Mouse (Mus musculus) neural tube, embryonic 13.5 days (tissue): ENCODE data around the gene Kcnj8. TPM values are rescaled to one million over a fixed set of nuclear protein-coding genes. Genes with fewer than 3 reads are reported as not detected.

Source experiments
- ATAC-seq: fragments of 200-750 bp; cut with Nextera tagmentation; 2 replicates; pipeline ENCODE4 v1.8.0; 2017; ENCODE audit warnings: low read depth, mild to moderate bottlenecking, moderate TSS enrichment, moderate library complexity
- H3K27ac ChIP-seq: fragments of 300-500 bp; sonication (generic); replicated peaks from 2 replicates; pipeline ENCODE4 v1.5.1; 2015; ENCODE audit warnings: moderate library complexity, mild to moderate bottlenecking, inconsistent platforms
- H3K27me3 ChIP-seq: fragments of 300-500 bp; sonication (generic); 2 replicates; pipeline ENCODE4 v1.6.1; 2015; ENCODE audit warnings: mild to moderate bottlenecking, inconsistent platforms
- H3K36me3 ChIP-seq: fragments of 300-500 bp; sonication (generic); 2 replicates; pipeline ENCODE4 v1.6.1; 2015; ENCODE audit warnings: mild to moderate bottlenecking, inconsistent platforms
- H3K4me1 ChIP-seq: fragments of 300-500 bp; sonication (generic); replicated peaks from 2 replicates; pipeline ENCODE4 v1.6.1; 2015; ENCODE audit warnings: inconsistent platforms
- H3K4me2 ChIP-seq: fragments of 300-500 bp; sonication (generic); 2 replicates; pipeline ENCODE4 v1.6.1; 2015; ENCODE audit warnings: inconsistent platforms, mild to moderate bottlenecking, moderate library complexity
- H3K4me3 ChIP-seq: fragments of 300-500 bp; sonication (generic); 2 replicates; pipeline ENCODE4 v1.5.1; 2015; ENCODE audit warnings: mild to moderate bottlenecking, inconsistent platforms
- H3K9ac ChIP-seq: fragments of 300-500 bp; sonication (generic); 2 replicates; pipeline ENCODE4 v1.6.1; 2015; ENCODE audit warnings: moderate library complexity, mild to moderate bottlenecking, inconsistent platforms
- H3K9me3 ChIP-seq: fragments of 300-500 bp; sonication (generic); 2 replicates; pipeline ENCODE4 v1.6.1; 2016; ENCODE audit warnings: inconsistent platforms
- WGBS: fragments of 180-500 bp; shearing (Covaris S2); methylation state at CpG from one replicate; pipeline ENCODE4 v1.1.7; 2015; 5-methylcytosine and 5-hydroxymethylcytosine counted together
- polyA plus RNA-seq: library from polyadenylated mRNA; unstranded; fragments of >200 nt; fragmentation: Nextera tagmentation; extraction: Ambion mirVana; gene quantifications from 2 replicates; pipeline ENCODE4 v1.2.1, GENCODE M21; 2015

Kcnj8 gene
- polyA plus RNA-seq, 1 experiment from 2014 or later, result 9.9 TPM

DNA sequence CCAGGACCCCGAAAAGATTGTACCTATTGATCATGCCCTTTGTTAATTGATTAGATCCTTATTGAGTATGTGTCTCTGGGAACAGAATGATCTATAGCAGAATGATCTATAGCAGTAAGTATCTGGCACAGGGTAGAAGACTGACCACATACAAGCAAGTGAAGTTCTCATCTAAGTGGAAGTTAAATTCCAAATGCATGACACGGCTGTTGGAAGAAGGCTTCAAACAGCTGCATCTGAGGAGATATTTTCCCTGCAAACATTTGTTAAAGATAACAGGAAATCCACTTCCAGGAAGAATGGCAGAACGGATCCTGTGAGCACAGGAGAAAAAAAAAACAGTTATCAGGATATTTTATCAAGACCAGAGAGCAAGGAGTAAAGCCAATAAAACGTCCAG, 27.8 kb downstream of the Kcnj8 start:
- Histone ChIP-seq H3K27ac (no peak overlapping the region), H3K27me3 (no peaks in the 10 kb centered on the region), H3K4me1 (0 out of 2 replicates have a peak, but pooled peaks cover 5% of the 10 kb centered on the region), H3K9ac (no peak overlapping the region), H3K4me2 (no peak overlapping the region), H3K36me3 (no peaks in the 10 kb centered on the region), H3K9me3 (no peaks in the 10 kb centered on the region), H3K4me3 (no peak overlapping the region)
- ATAC-seq, result no peak
- 78% methylated on average over 4 of the region's 4 CpGs for WGBS

GRCm38 (mm10) chr6:142542800-142543175, 28.6 kb downstream of the Kcnj8 start:
- H3K27ac ChIP-seq, result no peak overlapping the region
- H3K4me2 ChIP-seq, result no peak overlapping the region
- H3K9me3 ChIP-seq, result no peaks in the 10 kb centered on the region
- no peaks in the 10 kb centered on the region for H3K36me3 ChIP-seq
- H3K27me3 ChIP-seq, result no peaks in the 10 kb centered on the region
- 0 out of 2 replicates have a peak, but pooled peaks cover 5% of the 10 kb centered on the region for H3K4me1 ChIP-seq
- no peak overlapping the region for H3K9ac ChIP-seq
- 89% methylated on average over 6 of the region's 6 CpGs for WGBS
- ATAC-seq, result no peak
- no peak overlapping the region for H3K4me3 ChIP-seq

- no peak overlapping the region for H3K4me3 ChIP-seq
- WGBS, result 77% methylated on average over 8 of the region's 8 CpGs
- H3K4me1 ChIP-seq, result 0 out of 2 replicates have a peak, but pooled peaks cover 5% of the 10 kb centered on the region
- no peak overlapping the region for H3K9ac ChIP-seq
- no peak for ATAC-seq
- no peak overlapping the region for H3K27ac ChIP-seq
- no peaks in the 10 kb centered on the region for H3K36me3 ChIP-seq
- no peaks in the 10 kb centered on the region for H3K9me3 ChIP-seq
- H3K4me2 ChIP-seq, result no peak overlapping the region
- H3K27me3 ChIP-seq, result no peaks in the 10 kb centered on the region
Observed at GRCm38 (mm10) chr6:142542082-142542799, 29.2 kb downstream of the Kcnj8 start.

DNA sequence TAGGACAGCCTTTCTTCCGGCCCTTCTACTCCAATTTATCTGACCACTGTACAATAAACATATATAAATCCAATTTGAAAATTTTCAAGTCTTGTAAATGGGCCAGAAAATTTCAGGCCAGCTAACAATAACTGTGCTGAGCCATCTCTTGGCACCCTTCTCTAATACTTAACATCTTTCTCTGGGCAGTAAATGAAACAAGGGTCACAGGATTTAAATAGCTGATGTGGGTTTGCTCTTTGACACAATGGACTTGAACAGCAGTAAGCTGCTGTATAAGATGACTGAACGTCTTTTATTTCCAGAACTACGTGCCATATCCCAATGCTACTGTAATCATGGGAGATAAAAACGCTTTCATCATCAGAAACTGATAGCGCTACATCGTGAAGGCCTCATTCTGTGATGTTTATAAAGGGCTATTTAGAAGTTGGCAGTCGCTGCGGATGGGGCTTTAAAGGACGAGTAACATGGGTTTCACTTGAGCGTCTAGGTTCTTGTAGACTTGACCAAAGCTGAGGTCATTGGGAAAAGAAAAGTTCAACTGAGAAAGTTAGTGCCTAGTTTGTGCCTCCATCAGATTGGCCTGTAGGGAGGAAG, 30.8 kb downstream of the Kcnj8 start:
- Histone ChIP-seq H3K27ac (no peak overlapping the region), H3K9ac (no peak overlapping the region), H3K4me1 (0 out of 2 replicates have a peak, but pooled peaks cover 5% of the 10 kb centered on the region), H3K9me3 (no peaks in the 10 kb centered on the region), H3K4me3 (no peak overlapping the region), H3K27me3 (no peaks in the 10 kb centered on the region), H3K36me3 (no peaks in the 10 kb centered on the region), H3K4me2 (no peak overlapping the region)
- ATAC-seq, result no peak
- 87% methylated on average over 10 of the region's 10 CpGs for WGBS

DNA sequence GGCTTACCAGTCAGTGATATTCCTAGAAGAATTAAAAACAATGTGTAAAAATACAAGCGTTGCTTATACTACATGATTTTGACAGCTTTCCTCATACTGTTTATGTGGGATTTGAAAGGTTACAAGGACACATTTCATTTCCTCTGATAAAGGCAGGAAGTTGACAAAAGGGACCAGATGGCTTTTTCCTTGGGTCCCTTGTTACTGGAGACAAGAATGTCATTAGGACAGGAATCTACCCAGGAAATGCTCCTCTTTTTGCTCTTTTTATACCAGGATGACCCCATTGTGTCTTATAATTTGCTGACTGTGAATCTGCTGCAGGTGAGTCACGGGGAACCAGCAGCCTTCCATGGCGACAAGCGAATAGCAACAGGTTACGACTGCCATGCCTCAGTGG, 31.3 kb downstream of the Kcnj8 start:
- Histone ChIP-seq H3K4me1 (0 out of 2 replicates have a peak, but pooled peaks cover 3% of the 10 kb centered on the region), H3K4me3 (no peak overlapping the region), H3K27ac (no peak overlapping the region), H3K9me3 (no peaks in the 10 kb centered on the region), H3K4me2 (no peak overlapping the region), H3K9ac (no peak overlapping the region), H3K36me3 (no peaks in the 10 kb centered on the region), H3K27me3 (no peaks in the 10 kb centered on the region)
- 87% methylated on average over 5 of the region's 5 CpGs for WGBS
- no peak for ATAC-seq

DNA sequence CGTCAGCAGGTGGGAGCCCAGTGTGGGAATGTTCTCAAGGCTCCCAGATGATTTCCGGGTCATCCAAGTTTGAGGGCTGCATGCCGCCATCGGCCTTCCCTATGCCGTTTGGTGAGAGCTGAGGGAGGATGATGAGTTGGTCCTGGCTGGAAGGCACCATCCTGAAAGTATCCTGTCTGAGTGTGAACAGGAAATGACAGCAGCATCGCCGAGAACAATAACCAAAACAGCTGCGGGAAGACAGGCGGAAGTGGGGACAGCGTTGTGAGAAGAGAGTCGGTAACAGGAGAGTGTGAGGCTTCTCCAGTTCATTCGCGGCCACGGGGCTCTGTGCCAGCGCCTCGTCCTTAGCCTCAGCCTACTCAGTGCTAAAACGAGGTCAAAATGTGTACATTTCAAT, 32.9 kb downstream of the Kcnj8 start:
- H3K9me3 ChIP-seq, result no peaks in the 10 kb centered on the region
- no peak overlapping the region for H3K9ac ChIP-seq
- no peak overlapping the region for H3K27ac ChIP-seq
- no peaks in the 10 kb centered on the region for H3K36me3 ChIP-seq
- no peaks in the 10 kb centered on the region for H3K27me3 ChIP-seq
- no peak overlapping the region for H3K4me3 ChIP-seq
- H3K4me1 ChIP-seq, result no peaks in the 10 kb centered on the region
- WGBS, result 86% methylated on average over 17 of the region's 17 CpGs
- no peak for ATAC-seq
- no peak overlapping the region for H3K4me2 ChIP-seq

DNA sequence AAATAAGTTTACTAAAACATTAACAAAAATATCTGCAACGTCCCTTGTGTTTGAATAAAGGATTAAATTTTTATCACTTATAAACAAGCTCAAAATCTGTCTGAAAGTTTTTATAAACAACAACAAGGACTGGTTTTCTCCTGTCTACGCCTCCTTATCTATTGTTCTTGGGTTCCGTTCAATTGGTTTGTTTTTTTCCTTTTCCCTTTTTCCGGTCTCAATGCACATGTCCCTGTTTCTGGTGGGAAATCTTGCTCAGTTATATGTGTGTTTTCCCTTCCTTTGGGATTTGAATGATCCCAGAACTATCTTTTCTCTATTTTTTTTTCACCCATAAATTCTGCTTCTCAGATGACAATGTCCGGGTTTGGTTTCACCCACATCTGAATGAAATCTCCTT, 38.0 kb downstream of the Kcnj8 start:
- H3K27ac ChIP-seq, result no peak overlapping the region
- H3K9me3 ChIP-seq, result no peaks in the 10 kb centered on the region
- H3K9ac ChIP-seq, result no peak overlapping the region
- H3K36me3 ChIP-seq, result no peaks in the 10 kb centered on the region
- no peaks in the 10 kb centered on the region for H3K27me3 ChIP-seq
- no peaks in the 10 kb centered on the region for H3K4me1 ChIP-seq
- no peak overlapping the region for H3K4me2 ChIP-seq
- no peak overlapping the region for H3K4me3 ChIP-seq
- no peak for ATAC-seq
- 79% methylated on average over 5 of the region's 5 CpGs for WGBS

- 95% methylated on average over 2 of the region's 2 CpGs for WGBS
- H3K9ac ChIP-seq, result no peak overlapping the region
- H3K27me3 ChIP-seq, result no peaks in the 10 kb centered on the region
- no peaks in the 10 kb centered on the region for H3K36me3 ChIP-seq
- no peaks in the 10 kb centered on the region for H3K9me3 ChIP-seq
- H3K27ac ChIP-seq, result no peak overlapping the region
- ATAC-seq, result no peak
- no peak overlapping the region for H3K4me2 ChIP-seq
- no peaks in the 10 kb centered on the region for H3K4me1 ChIP-seq
- H3K4me3 ChIP-seq, result no peak overlapping the region
Observed at GRCm38 (mm10) chr6:142532686-142533085, 38.7 kb downstream of the Kcnj8 start.

- no peak for ATAC-seq
- Histone ChIP-seq H3K27me3 (no peaks in the 10 kb centered on the region), H3K9me3 (no peaks in the 10 kb centered on the region), H3K4me1 (no peaks in the 10 kb centered on the region), H3K9ac (no peak overlapping the region), H3K4me2 (no peak overlapping the region), H3K27ac (no peak overlapping the region), H3K36me3 (no peaks in the 10 kb centered on the region), H3K4me3 (no peak overlapping the region)
- WGBS, result 95% methylated on average over 17 of the region's 17 CpGs
Observed at GRCm38 (mm10) chr6:142532141-142532540, 39.3 kb downstream of the Kcnj8 start.

- WGBS, result 68% methylated on average over 5 of the region's 5 CpGs
- no peak overlapping the region for H3K27ac ChIP-seq
- no peaks in the 10 kb centered on the region for H3K36me3 ChIP-seq
- no peaks in the 10 kb centered on the region for H3K9me3 ChIP-seq
- H3K4me3 ChIP-seq, result no peak overlapping the region
- H3K9ac ChIP-seq, result no peak overlapping the region
- ATAC-seq, result no peak
- no peaks in the 10 kb centered on the region for H3K27me3 ChIP-seq
- H3K4me1 ChIP-seq, result no peaks in the 10 kb centered on the region
- no peak overlapping the region for H3K4me2 ChIP-seq
Observed at GRCm38 (mm10) chr6:142530378-142530777, 41.0 kb downstream of the Kcnj8 start.

GRCm38 (mm10) chr6:142529680-142530079, 41.7 kb downstream of the Kcnj8 start:
- Histone ChIP-seq H3K27me3 (no peaks in the 10 kb centered on the region), H3K4me3 (no peak overlapping the region), H3K4me1 (no peaks in the 10 kb centered on the region), H3K9ac (no peak overlapping the region), H3K36me3 (no peaks in the 10 kb centered on the region), H3K27ac (no peak overlapping the region), H3K9me3 (no peaks in the 10 kb centered on the region), H3K4me2 (no peak overlapping the region)
- 81% methylated on average over 8 of the region's 8 CpGs for WGBS
- no peak for ATAC-seq

DNA sequence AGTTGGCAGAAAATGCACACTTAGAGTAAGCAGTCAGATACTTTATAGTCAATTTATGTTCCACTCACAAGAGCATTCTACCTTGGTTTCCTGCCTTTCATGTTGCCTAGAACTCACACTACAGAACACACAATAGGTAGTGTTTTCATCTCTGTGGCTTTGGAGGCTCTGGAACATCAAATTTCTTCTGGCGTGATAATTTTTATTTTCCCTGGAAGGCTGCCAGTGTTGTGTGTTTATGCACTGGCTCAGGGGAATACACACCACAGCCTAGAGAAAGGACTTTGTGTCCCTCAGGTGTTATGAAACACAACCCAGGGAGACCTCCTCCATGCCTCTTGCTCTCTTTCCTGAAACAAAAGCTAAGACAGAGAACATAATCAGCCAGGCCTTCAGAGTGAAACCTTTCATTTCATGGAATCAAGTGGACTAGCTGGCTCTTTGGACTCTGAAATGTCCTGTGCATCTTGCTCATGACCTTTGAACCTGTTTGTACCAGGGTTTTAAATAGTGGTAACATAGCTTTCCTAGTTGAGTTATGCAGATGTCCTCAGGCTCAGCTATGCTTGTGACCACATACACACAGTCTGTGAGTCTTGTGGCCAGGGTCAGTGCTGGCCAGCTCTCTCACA, 43.4 kb downstream of the Kcnj8 start:
- Histone ChIP-seq H3K4me3 (no peak overlapping the region), H3K4me1 (no peaks in the 10 kb centered on the region), H3K27ac (no peak overlapping the region), H3K27me3 (no peaks in the 10 kb centered on the region), H3K9me3 (no peaks in the 10 kb centered on the region), H3K9ac (no peak overlapping the region), H3K36me3 (no peaks in the 10 kb centered on the region), H3K4me2 (no peak overlapping the region)
- WGBS, result 60% methylated on average over 1 of the region's 1 CpGs
- ATAC-seq, result no peak
